Mouse (Mus musculus) limb, embryonic 13.5 days (tissue): ENCODE measurements at regions not wholly inside any gene's neighbourhood (a gene's known extent, or its start where the extent isn't known, plus 50 kb on each side); places are given as distances from the start of the nearest gene placed in this dataset.
A peak's percentile ranks its signal among the peaks of the same experiment; 100 is the strongest.

Experiments used
- ATAC-seq: fragments of 200-750 bp; cut with Nextera tagmentation; 2 replicates; pipeline ENCODE4 v1.8.0; 2017; ENCODE audit warnings: low read depth, moderate number of reproducible peaks, moderate TSS enrichment; ENCODE audit not compliant: low FRiP score
- H3K27ac ChIP-seq: fragments of 300-500 bp; sonication (generic); 2 replicates; pipeline ENCODE4 v1.5.1; 2015; ENCODE audit warnings: inconsistent platforms, mild to moderate bottlenecking, moderate library complexity
- H3K27me3 ChIP-seq: fragments of 300-500 bp; sonication (generic); 2 replicates; pipeline ENCODE4 v1.6.1; 2015; ENCODE audit warnings: mild to moderate bottlenecking, inconsistent platforms
- H3K36me3 ChIP-seq: fragments of 300-500 bp; sonication (generic); 2 replicates; pipeline ENCODE4 v1.6.1; 2015; ENCODE audit warnings: inconsistent platforms, mild to moderate bottlenecking, moderate library complexity
- H3K4me1 ChIP-seq: fragments of 300-500 bp; sonication (generic); 2 replicates; pipeline ENCODE4 v1.6.1; 2015; ENCODE audit warnings: inconsistent platforms
- H3K4me2 ChIP-seq: fragments of 300-500 bp; sonication (generic); replicated peaks from 2 replicates; pipeline ENCODE4 v1.6.1; 2015; ENCODE audit warnings: inconsistent platforms, mild to moderate bottlenecking, moderate library complexity
- H3K4me3 ChIP-seq: fragments of 300-500 bp; sonication (generic); 2 replicates; pipeline ENCODE4 v1.5.1; 2015; ENCODE audit warnings: moderate library complexity, mild to moderate bottlenecking, inconsistent platforms
- H3K9ac ChIP-seq: fragments of 300-500 bp; sonication (generic); 2 replicates; pipeline ENCODE4 v1.6.1; 2015; ENCODE audit warnings: mild to moderate bottlenecking, inconsistent platforms
- H3K9me3 ChIP-seq: fragments of 300-500 bp; sonication (generic); 2 replicates; pipeline ENCODE4 v1.6.1; 2016; ENCODE audit warnings: inconsistent platforms
- WGBS: fragments of 180-500 bp; shearing (Covaris S2); methylation state at CpG from one replicate; pipeline ENCODE4 v1.1.7; 2015; 5-methylcytosine and 5-hydroxymethylcytosine counted together

- Histone ChIP-seq H3K27ac (no peak overlapping the region), H3K27me3 (0 out of 2 replicates have a peak, but pooled peaks cover 4% of the 10 kb centered on the region), H3K9ac (no peak overlapping the region), H3K36me3 (no peaks in the 10 kb centered on the region), H3K4me3 (no peak overlapping the region), H3K9me3 (no peaks in the 10 kb centered on the region), H3K4me2 (no peak overlapping the region), H3K4me1 (no peaks in the 10 kb centered on the region)
- 22% methylated on average over 9 of the region's 9 CpGs for WGBS
- ATAC-seq, result peak; percentile 79
Observed at GRCm38 (mm10) chr1:67640353-67640752, 517.5 kb downstream of the Cps1 start.

DNA sequence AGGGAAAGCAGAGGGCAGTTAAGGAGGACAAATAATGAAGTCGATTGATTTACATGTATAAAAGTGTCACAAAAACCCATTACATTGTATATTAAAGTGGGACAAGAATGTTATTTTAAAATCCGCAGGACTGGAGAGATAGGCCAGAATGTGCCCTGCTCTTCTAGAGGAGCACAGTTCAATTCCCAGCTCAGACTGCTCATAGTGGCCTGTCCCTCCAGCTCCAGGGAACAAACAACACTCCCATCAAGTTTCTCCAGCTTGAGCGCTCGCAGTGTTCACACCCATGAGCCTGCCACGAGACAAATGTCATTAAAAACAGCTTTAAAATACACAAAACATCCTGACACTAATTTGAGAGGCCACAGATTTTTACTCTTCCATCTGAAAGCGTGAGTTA lies 517.9 kb downstream of the Cps1 start:
- ATAC-seq, result no peak; the same call in 1 of the 2 replicates
- Histone ChIP-seq H3K27ac (no peak overlapping the region), H3K36me3 (no peaks in the 10 kb centered on the region), H3K27me3 (0 out of 2 replicates have a peak, but pooled peaks cover 4% of the 10 kb centered on the region), H3K4me1 (no peaks in the 10 kb centered on the region), H3K9ac (no peak overlapping the region), H3K9me3 (no peaks in the 10 kb centered on the region), H3K4me2 (no peak overlapping the region), H3K4me3 (no peak overlapping the region)
- 40% methylated on average over 6 of the region's 6 CpGs for WGBS

- Histone ChIP-seq H3K36me3 (no peaks in the 10 kb centered on the region), H3K4me1 (no peaks in the 10 kb centered on the region), H3K4me2 (no peak overlapping the region), H3K9me3 (no peaks in the 10 kb centered on the region), H3K4me3 (no peak overlapping the region), H3K27ac (no peak overlapping the region), H3K27me3 (0 out of 2 replicates have a peak, but pooled peaks cover 4% of the 10 kb centered on the region), H3K9ac (no peak overlapping the region)
- no peak for ATAC-seq
- WGBS, result 57% methylated on average over 4 of the region's 4 CpGs
Observed at GRCm38 (mm10) chr1:67643627-67644026, 520.8 kb downstream of the Cps1 start.
